Mouse (Mus musculus) liver, embryonic 16.5 days (tissue): ENCODE measurements around the gene Gm26938. TPM values are rescaled to one million over a fixed set of nuclear protein-coding genes. Genes with fewer than 3 reads are reported as not detected.

Experiments
- ATAC-seq: fragments of 200-750 bp; cut with Nextera tagmentation; 2 replicates; pipeline ENCODE4 v1.8.0; 2017; ENCODE audit warnings: low read depth, mild to moderate bottlenecking, moderate number of reproducible peaks, moderate library complexity
- H3K27ac ChIP-seq: fragments of 300-500 bp; sonication (generic); 2 replicates; pipeline ENCODE4 v1.5.1; 2014; ENCODE audit warnings: mild to moderate bottlenecking, low read length
- H3K27me3 ChIP-seq: fragments of 300-500 bp; sonication (generic); 2 replicates; pipeline ENCODE4 v1.6.1; 2014; ENCODE audit warnings: low read depth, low read length, mixed read lengths; ENCODE audit not compliant: control insufficient read depth, insufficient read depth
- H3K36me3 ChIP-seq: fragments of 300-500 bp; sonication (generic); 2 replicates; pipeline ENCODE4 v1.6.1; 2014; ENCODE audit warnings: mild to moderate bottlenecking; ENCODE audit not compliant: control insufficient read depth, insufficient read depth
- H3K4me1 ChIP-seq: fragments of 300-500 bp; sonication (generic); 2 replicates; pipeline ENCODE4 v1.6.1; 2014; ENCODE audit warnings: low read depth, low read length, mixed read lengths; ENCODE audit not compliant: control insufficient read depth
- H3K4me2 ChIP-seq: fragments of 300-500 bp; sonication (generic); 2 replicates; pipeline ENCODE4 v1.6.1; 2014; ENCODE audit warnings: low read depth, low read length, mixed read lengths
- H3K4me3 ChIP-seq: fragments of 300-500 bp; sonication (generic); 2 replicates; pipeline ENCODE4 v1.5.1; 2014; ENCODE audit warnings: low read depth, mild to moderate bottlenecking, low read length
- H3K9ac ChIP-seq: fragments of 300-500 bp; sonication (generic); 2 replicates; pipeline ENCODE4 v1.6.1; 2014; ENCODE audit warnings: low read depth, low read length
- H3K9me3 ChIP-seq: fragments of 300-500 bp; sonication (generic); replicated peaks from 2 replicates; pipeline ENCODE4 v1.6.1; 2016; ENCODE audit warnings: low read length; ENCODE audit not compliant: control insufficient read depth
- WGBS: fragments of 180-500 bp; shearing (Covaris S2); extraction: QIAGEN DNeasy Blood & Tissue Kit; methylation state at CpG from one replicate; pipeline ENCODE4 v1.1.7; 2014; ENCODE audit not compliant: insufficient replicate concordance; 5-methylcytosine and 5-hydroxymethylcytosine counted together
- polyA plus RNA-seq: library from polyadenylated mRNA; unstranded; fragments of >200 nt; fragmentation: Nextera tagmentation; extraction: Ambion mirVana; gene quantifications from 2 replicates; pipeline ENCODE4 v1.2.1, GENCODE M21; 2015

The Gm26938 gene
- polyA plus RNA-seq, 1 experiment from 2014 or later, result 0.14 TPM

GRCm38 (mm10) chr5:139818801-139819200 lies 7.4 kb downstream of the Gm26938 start:
- H3K4me1 ChIP-seq, result peaks cover 49% of the 10 kb centered on the region
- peak overlapping the region; percentile 44 for H3K9ac ChIP-seq
- no peak overlapping the region for H3K4me3 ChIP-seq
- peaks cover 3% of the 10 kb centered on the region; the same call in 1 of the 2 replicates for H3K27me3 ChIP-seq
- H3K36me3 ChIP-seq, result peaks cover 6% of the 10 kb centered on the region; the same call in 1 of the 2 replicates
- peak overlapping the region; percentile 76 for H3K27ac ChIP-seq
- 25% methylated on average over 4 of the region's 4 CpGs for WGBS
- no peak overlapping the region for H3K4me2 ChIP-seq
- H3K9me3 ChIP-seq, result no peaks in the 10 kb centered on the region
- ATAC-seq, result peak; percentile 78

GRCm38 (mm10) chr5:139818056-139818455 lies 8.2 kb downstream of the Gm26938 start:
- no peak overlapping the region for H3K4me3 ChIP-seq
- H3K4me1 ChIP-seq, result peaks cover 52% of the 10 kb centered on the region
- peak overlapping the region; percentile 44 for H3K9ac ChIP-seq
- peak; percentile 27 for ATAC-seq
- H3K27me3 ChIP-seq, result peaks cover 3% of the 10 kb centered on the region
- 73% methylated on average over 3 of the region's 3 CpGs for WGBS
- peak overlapping the region; percentile 76 for H3K27ac ChIP-seq
- peaks cover 3% of the 10 kb centered on the region; the same call in 1 of the 2 replicates for H3K36me3 ChIP-seq
- no peak overlapping the region for H3K4me2 ChIP-seq
- no peaks in the 10 kb centered on the region for H3K9me3 ChIP-seq

- Histone ChIP-seq H3K4me3 (no peak overlapping the region), H3K27me3 (peaks cover 3% of the 10 kb centered on the region), H3K4me2 (no peak overlapping the region), H3K27ac (peak overlapping the region; percentile 76; the same call in 1 of the 2 replicates), H3K9ac (no peak overlapping the region), H3K4me1 (peaks cover 55% of the 10 kb centered on the region), H3K36me3 (no peaks in the 10 kb centered on the region), H3K9me3 (no peaks in the 10 kb centered on the region)
- WGBS, result 5% methylated on average over 1 of the region's 1 CpGs
- ATAC-seq, result no peak
Observed at GRCm38 (mm10) chr5:139817292-139817691, 8.9 kb downstream of the Gm26938 start.

GRCm38 (mm10) chr5:139816445-139816844 lies 9.8 kb downstream of the Gm26938 start:
- H3K4me3 ChIP-seq, result no peak overlapping the region
- ATAC-seq, result no peak
- no peak overlapping the region for H3K9ac ChIP-seq
- peaks cover 58% of the 10 kb centered on the region for H3K4me1 ChIP-seq
- peak overlapping the region; percentile 32; the same call in 1 of the 2 replicates for H3K27ac ChIP-seq
- no peak overlapping the region for H3K4me2 ChIP-seq
- no peaks in the 10 kb centered on the region for H3K36me3 ChIP-seq
- peaks cover 3% of the 10 kb centered on the region for H3K27me3 ChIP-seq
- no peaks in the 10 kb centered on the region for H3K9me3 ChIP-seq

GRCm38 (mm10) chr5:139815964-139816363 lies 10.2 kb downstream of the Gm26938 start:
- H3K9ac ChIP-seq, result no peak overlapping the region
- 71% methylated on average over 6 of the region's 6 CpGs for WGBS
- peak overlapping the region; percentile 45 for H3K27ac ChIP-seq
- no peaks in the 10 kb centered on the region for H3K9me3 ChIP-seq
- H3K4me3 ChIP-seq, result no peak overlapping the region
- peaks cover 59% of the 10 kb centered on the region for H3K4me1 ChIP-seq
- H3K36me3 ChIP-seq, result no peaks in the 10 kb centered on the region
- no peak overlapping the region for H3K4me2 ChIP-seq
- peaks cover 3% of the 10 kb centered on the region for H3K27me3 ChIP-seq
- ATAC-seq, result no peak

GRCm38 (mm10) chr5:139813963-139814381 lies 12.2 kb downstream of the Gm26938 start:
- H3K9ac ChIP-seq, result peak overlapping the region; percentile 51; the same call in 1 of the 2 replicates
- peaks cover 3% of the 10 kb centered on the region for H3K27me3 ChIP-seq
- H3K4me1 ChIP-seq, result peaks cover 61% of the 10 kb centered on the region
- H3K36me3 ChIP-seq, result no peaks in the 10 kb centered on the region
- no peak for ATAC-seq
- WGBS, result 31% methylated on average over 13 of the region's 13 CpGs
- H3K27ac ChIP-seq, result no peak overlapping the region
- H3K9me3 ChIP-seq, result no peaks in the 10 kb centered on the region
- peak overlapping the region; percentile 26; the same call in 1 of the 2 replicates for H3K4me2 ChIP-seq
- peak overlapping the region; percentile 9; the same call in 1 of the 2 replicates for H3K4me3 ChIP-seq

GRCm38 (mm10) chr5:139813126-139813490 lies 13.1 kb downstream of the Gm26938 start:
- H3K4me3 ChIP-seq, result no peak overlapping the region
- no peak overlapping the region for H3K9ac ChIP-seq
- ATAC-seq, result no peak
- 38% methylated on average over 10 of the region's 10 CpGs for WGBS
- 0 out of 2 replicates have a peak overlapping the region, but pooled peaks have one; percentile 6 for H3K4me2 ChIP-seq
- peaks cover 53% of the 10 kb centered on the region for H3K4me1 ChIP-seq
- H3K9me3 ChIP-seq, result no peaks in the 10 kb centered on the region
- H3K27me3 ChIP-seq, result peaks cover 3% of the 10 kb centered on the region
- H3K36me3 ChIP-seq, result no peaks in the 10 kb centered on the region
- 0 out of 2 replicates have a peak overlapping the region, but pooled peaks have one; percentile 22 for H3K27ac ChIP-seq

- H3K27me3 ChIP-seq, result peaks cover 3% of the 10 kb centered on the region
- H3K4me2 ChIP-seq, result 0 out of 2 replicates have a peak overlapping the region, but pooled peaks have one; percentile 6
- 65% methylated on average over 20 of the region's 20 CpGs for WGBS
- no peak overlapping the region for H3K4me3 ChIP-seq
- no peaks in the 10 kb centered on the region for H3K9me3 ChIP-seq
- H3K27ac ChIP-seq, result 0 out of 2 replicates have a peak overlapping the region, but pooled peaks have one; percentile 26
- H3K36me3 ChIP-seq, result no peaks in the 10 kb centered on the region
- ATAC-seq, result no peak
- no peak overlapping the region for H3K9ac ChIP-seq
- peaks cover 47% of the 10 kb centered on the region for H3K4me1 ChIP-seq
Observed at GRCm38 (mm10) chr5:139812398-139813125, 13.6 kb downstream of the Gm26938 start.
